Mouse (Mus musculus): Measurements from ENCODE around the gene Snx18. TPM values are rescaled to one million over a fixed set of nuclear protein-coding genes. Genes with fewer than 3 reads are reported as not detected.

The Snx18 gene
- polyA plus RNA-seq, 1 experiment, result 28.6 TPM

- H3K27me3 ChIP-seq (ENCODE audit: control insufficient read depth, insufficient read depth, insufficient read length), result no peaks in the 10 kb centered on the region
- H3K79me3 ChIP-seq (ENCODE audit: low read depth), result peaks cover 99% of the 10 kb centered on the region
- no peak for TF ChIP-seq CEBPB (IDR thresholded peaks at IDR 0.05; ENCODE audit: low read depth)
- no peak for TF ChIP-seq MYOG (IDR thresholded peaks at IDR 0.05; ENCODE audit: control insufficient read depth, extremely low read depth, insufficient read length)
- TF ChIP-seq MYOD1 (IDR thresholded peaks at IDR 0.05; ENCODE audit: control insufficient read depth, insufficient read length, low read depth), result no peak
- no peak for TF ChIP-seq CTCF (IDR thresholded peaks at IDR 0.05; ENCODE audit: control insufficient read depth, insufficient read depth, insufficient read length)
- no peak for TF ChIP-seq MAX (IDR thresholded peaks at IDR 0.05)
- TF ChIP-seq USF1 (IDR thresholded peaks at IDR 0.05; ENCODE audit: low read depth), result no peak
- TF ChIP-seq FOSL1 (IDR thresholded peaks at IDR 0.05; ENCODE audit: insufficient read depth, low read length, poor library complexity, severe bottlenecking), result no peak
- peaks cover 47% of the 10 kb centered on the region for H3K36me3 ChIP-seq (ENCODE audit: control insufficient read depth, insufficient read depth)
- no peak overlapping the region for H3ac ChIP-seq (ENCODE audit: control insufficient read depth, insufficient read length, low read depth)
- no peak overlapping the region for H3K4me3 ChIP-seq (ENCODE audit: insufficient read depth, poor library complexity, severe bottlenecking)
- H3K79me2 ChIP-seq (ENCODE audit: control insufficient read depth, insufficient read depth), result peaks cover 100% of the 10 kb centered on the region
These were observed 8.9 kb downstream of the Snx18 start for GRCm38 (mm10) chr13:113609429-113609828.

GRCm38 (mm10) chr13:113607821-113608220 lies 10.5 kb downstream of the Snx18 start:
- H3K4me3 ChIP-seq (ENCODE audit: insufficient read depth, poor library complexity, severe bottlenecking), result no peak overlapping the region
- H3K79me3 ChIP-seq (ENCODE audit: low read depth), result peaks cover 99% of the 10 kb centered on the region
- peaks cover 100% of the 10 kb centered on the region for H3K79me2 ChIP-seq (ENCODE audit: control insufficient read depth, insufficient read depth)
- peaks cover 43% of the 10 kb centered on the region for H3K36me3 ChIP-seq (ENCODE audit: control insufficient read depth, insufficient read depth)
- no peaks in the 10 kb centered on the region for H3K27me3 ChIP-seq (ENCODE audit: control insufficient read depth, insufficient read depth, insufficient read length)
- no peak overlapping the region for H3ac ChIP-seq (ENCODE audit: control insufficient read depth, insufficient read length, low read depth)
- TF ChIP-seq MYOG (IDR thresholded peaks at IDR 0.05; ENCODE audit: control insufficient read depth, extremely low read depth, insufficient read length) (no peak), MYOD1 (IDR thresholded peaks at IDR 0.05; ENCODE audit: control insufficient read depth, insufficient read length, low read depth) (no peak), USF1 (IDR thresholded peaks at IDR 0.05; ENCODE audit: low read depth) (no peak), CTCF (IDR thresholded peaks at IDR 0.05; ENCODE audit: control insufficient read depth, insufficient read depth, insufficient read length) (no peak), MAX (IDR thresholded peaks at IDR 0.05) (no peak), FOSL1 (IDR thresholded peaks at IDR 0.05; ENCODE audit: insufficient read depth, low read length, poor library complexity, severe bottlenecking) (no peak)

- Histone ChIP-seq H3K79me3 (ENCODE audit: low read depth) (peaks cover 99% of the 10 kb centered on the region), H3K36me3 (ENCODE audit: control insufficient read depth, insufficient read depth) (peaks cover 40% of the 10 kb centered on the region), H3K4me3 (ENCODE audit: insufficient read depth, poor library complexity, severe bottlenecking) (no peak overlapping the region), H3K79me2 (ENCODE audit: control insufficient read depth, insufficient read depth) (peaks cover 100% of the 10 kb centered on the region), H3ac (ENCODE audit: control insufficient read depth, insufficient read length, low read depth) (no peak overlapping the region), H3K27me3 (ENCODE audit: control insufficient read depth, insufficient read depth, insufficient read length) (no peaks in the 10 kb centered on the region)
- TF ChIP-seq CTCF (IDR thresholded peaks at IDR 0.05; ENCODE audit: control insufficient read depth, insufficient read depth, insufficient read length) (no peak), MYOD1 (IDR thresholded peaks at IDR 0.05; ENCODE audit: control insufficient read depth, insufficient read length, low read depth) (no peak), FOSL1 (IDR thresholded peaks at IDR 0.05; ENCODE audit: insufficient read depth, low read length, poor library complexity, severe bottlenecking) (no peak), USF1 (IDR thresholded peaks at IDR 0.05; ENCODE audit: low read depth) (no peak), CEBPB (IDR thresholded peaks at IDR 0.05; ENCODE audit: low read depth) (no peak), MYOG (IDR thresholded peaks at IDR 0.05; ENCODE audit: control insufficient read depth, extremely low read depth, insufficient read length) (no peak), MAX (IDR thresholded peaks at IDR 0.05) (no peak)
These were observed 11.0 kb downstream of the Snx18 start for GRCm38 (mm10) chr13:113607371-113607770.

GRCm38 (mm10) chr13:113606741-113607358 lies 11.5 kb downstream of the Snx18 start:
- Histone ChIP-seq H3K79me3 (ENCODE audit: low read depth) (peaks cover 99% of the 10 kb centered on the region), H3K27me3 (ENCODE audit: control insufficient read depth, insufficient read depth, insufficient read length) (no peaks in the 10 kb centered on the region), H3K36me3 (ENCODE audit: control insufficient read depth, insufficient read depth) (peaks cover 35% of the 10 kb centered on the region), H3K79me2 (ENCODE audit: control insufficient read depth, insufficient read depth) (peaks cover 100% of the 10 kb centered on the region), H3K4me3 (ENCODE audit: insufficient read depth, poor library complexity, severe bottlenecking) (no peak overlapping the region), H3ac (ENCODE audit: control insufficient read depth, insufficient read length, low read depth) (no peak overlapping the region)
- TF ChIP-seq FOSL1 (IDR thresholded peaks at IDR 0.05; ENCODE audit: insufficient read depth, low read length, poor library complexity, severe bottlenecking), result no peak
- no peak for TF ChIP-seq CTCF (IDR thresholded peaks at IDR 0.05; ENCODE audit: control insufficient read depth, insufficient read depth, insufficient read length)
- no peak for TF ChIP-seq CEBPB (IDR thresholded peaks at IDR 0.05; ENCODE audit: low read depth)
- TF ChIP-seq USF1 (IDR thresholded peaks at IDR 0.05; ENCODE audit: low read depth), result no peak
- TF ChIP-seq MAX (IDR thresholded peaks at IDR 0.05), result no peak
- no peak for TF ChIP-seq MYOD1 (IDR thresholded peaks at IDR 0.05; ENCODE audit: control insufficient read depth, insufficient read length, low read depth)
- no peak for TF ChIP-seq MYOG (IDR thresholded peaks at IDR 0.05; ENCODE audit: control insufficient read depth, extremely low read depth, insufficient read length)

GRCm38 (mm10) chr13:113606131-113606530 lies 12.2 kb downstream of the Snx18 start:
- no peaks in the 10 kb centered on the region for H3K27me3 ChIP-seq (ENCODE audit: control insufficient read depth, insufficient read depth, insufficient read length)
- peaks cover 100% of the 10 kb centered on the region for H3K79me2 ChIP-seq (ENCODE audit: control insufficient read depth, insufficient read depth)
- no peak for TF ChIP-seq MAX (IDR thresholded peaks at IDR 0.05)
- no peak for TF ChIP-seq MYOD1 (IDR thresholded peaks at IDR 0.05; ENCODE audit: control insufficient read depth, insufficient read length, low read depth)
- TF ChIP-seq FOSL1 (IDR thresholded peaks at IDR 0.05; ENCODE audit: insufficient read depth, low read length, poor library complexity, severe bottlenecking), result no peak
- TF ChIP-seq MYOG (IDR thresholded peaks at IDR 0.05; ENCODE audit: control insufficient read depth, extremely low read depth, insufficient read length), result no peak
- no peak for TF ChIP-seq USF1 (IDR thresholded peaks at IDR 0.05; ENCODE audit: low read depth)
- TF ChIP-seq CEBPB (IDR thresholded peaks at IDR 0.05; ENCODE audit: low read depth), result no peak
- no peak for TF ChIP-seq CTCF (IDR thresholded peaks at IDR 0.05; ENCODE audit: control insufficient read depth, insufficient read depth, insufficient read length)
- no peak overlapping the region for H3K4me3 ChIP-seq (ENCODE audit: insufficient read depth, poor library complexity, severe bottlenecking)
- peaks cover 99% of the 10 kb centered on the region for H3K79me3 ChIP-seq (ENCODE audit: low read depth)
- H3K36me3 ChIP-seq (ENCODE audit: control insufficient read depth, insufficient read depth), result peaks cover 34% of the 10 kb centered on the region
- no peak overlapping the region for H3ac ChIP-seq (ENCODE audit: control insufficient read depth, insufficient read length, low read depth)
